Mouse (Mus musculus): ENCODE data around the gene Hcn2.

GRCm38 (mm10) chr10:79743161-79743560, 26.7 kb downstream of the Hcn2 start:
- TF ChIP-seq POLR2A (IDR thresholded peaks at IDR 0.05; ENCODE audit: borderline replicate concordance, control insufficient read depth, low read depth, low read length) (no peak), CTCF (IDR thresholded peaks at IDR 0.05; ENCODE audit: control insufficient read depth, insufficient read depth, low read length) (no peak)

Data from bone marrow, adult 2 months (tissue).